Mouse (Mus musculus): Measurements from ENCODE around the gene Cacna1d. TPM values are rescaled to one million over a fixed set of nuclear protein-coding genes. Genes with fewer than 3 reads are reported as not detected.

Gene Cacna1d
- polyA plus RNA-seq, 1 experiment from 2014 or later = 2.7 TPM

- H3K9ac ChIP-seq = no peak overlapping the region
- H3K36me3 ChIP-seq (replicated peaks) = no peaks in the 10 kb centered on the region
- H3K4me3 ChIP-seq (replicated peaks) = no peak overlapping the region
- ATAC-seq (ENCODE audit: low FRiP score) = no peak
- 0 out of 2 replicates have a peak, but pooled peaks cover 7% of the 10 kb centered on the region for H3K27me3 ChIP-seq
- H3K27ac ChIP-seq = no peak overlapping the region
- H3K4me1 ChIP-seq = no peaks in the 10 kb centered on the region; the same call in 1 of the 2 replicates
- no peak overlapping the region for H3K4me2 ChIP-seq
- WGBS = 70% methylated on average over 7 of the region's 7 CpGs
- H3K9me3 ChIP-seq = no peaks in the 10 kb centered on the region
These were observed 33.8 kb downstream of the Cacna1d start for GRCm38 (mm10) chr14:30457436-30457835.

GRCm38 (mm10) chr14:30455801-30456595, 35.3 kb downstream of the Cacna1d start:
- H3K4me2 ChIP-seq = no peak overlapping the region
- whole genome bisulfite sequencing = 22% methylated on average over 12 of the region's 13 CpGs

GRCm38 (mm10) chr14:30439915-30440314, 51.3 kb downstream of the Cacna1d start:
- H3K27ac ChIP-seq = no peak overlapping the region
- WGBS = 82% methylated on average over 3 of the region's 3 CpGs
- H3K9me3 ChIP-seq = no peaks in the 10 kb centered on the region
- H3K9ac ChIP-seq = no peak overlapping the region
- no peaks in the 10 kb centered on the region for H3K27me3 ChIP-seq
- no peaks in the 10 kb centered on the region for H3K36me3 ChIP-seq (replicated peaks)
- no peaks in the 10 kb centered on the region for H3K4me1 ChIP-seq
- H3K4me2 ChIP-seq = no peak overlapping the region
- H3K4me3 ChIP-seq (replicated peaks) = no peak overlapping the region
- no peak for ATAC-seq (ENCODE audit: low FRiP score)

More at GRCm38 (mm10) chr14:30455801-30456595, 35.3 kb downstream of the Cacna1d start:
- Histone ChIP-seq H3K4me3 (replicated peaks) (no peak overlapping the region), H3K27ac (no peak overlapping the region), H3K9ac (no peak overlapping the region), H3K27me3 (0 out of 2 replicates have a peak, but pooled peaks cover 7% of the 10 kb centered on the region), H3K36me3 (replicated peaks) (no peaks in the 10 kb centered on the region), H3K9me3 (no peaks in the 10 kb centered on the region), H3K4me1 (no peaks in the 10 kb centered on the region; the same call in 1 of the 2 replicates)
- no peak for ATAC-seq (ENCODE audit: low FRiP score)

- no peaks in the 10 kb centered on the region for H3K4me1 ChIP-seq
- no peak overlapping the region for H3K27ac ChIP-seq
- no peak for ATAC-seq (ENCODE audit: low FRiP score)
- no peaks in the 10 kb centered on the region for H3K9me3 ChIP-seq
- no peak overlapping the region for H3K9ac ChIP-seq
- no peaks in the 10 kb centered on the region for H3K36me3 ChIP-seq (replicated peaks)
- no peak overlapping the region for H3K4me3 ChIP-seq (replicated peaks)
- no peaks in the 10 kb centered on the region for H3K27me3 ChIP-seq
- no peak overlapping the region for H3K4me2 ChIP-seq
- 87% methylated on average over 5 of the region's 5 CpGs for WGBS
These were observed 55.9 kb downstream of the Cacna1d start for GRCm38 (mm10) chr14:30435316-30435715.

- Histone ChIP-seq H3K9me3 (no peaks in the 10 kb centered on the region), H3K36me3 (replicated peaks) (no peaks in the 10 kb centered on the region), H3K4me2 (no peak overlapping the region), H3K4me3 (replicated peaks) (no peak overlapping the region), H3K9ac (no peak overlapping the region), H3K4me1 (peaks cover 8% of the 10 kb centered on the region; the same call in 1 of the 2 replicates), H3K27me3 (no peaks in the 10 kb centered on the region), H3K27ac (no peak overlapping the region)
- WGBS = 62% methylated on average over 5 of the region's 5 CpGs
- ATAC-seq (ENCODE audit: low FRiP score) = no peak
These were observed 60.8 kb downstream of the Cacna1d start for GRCm38 (mm10) chr14:30430446-30430845.

GRCm38 (mm10) chr14:30430026-30430425, 61.2 kb downstream of the Cacna1d start:
- no peaks in the 10 kb centered on the region for H3K9me3 ChIP-seq
- peaks cover 8% of the 10 kb centered on the region; the same call in 1 of the 2 replicates for H3K4me1 ChIP-seq
- H3K4me3 ChIP-seq (replicated peaks) = no peak overlapping the region
- no peaks in the 10 kb centered on the region for H3K36me3 ChIP-seq (replicated peaks)
- H3K4me2 ChIP-seq = no peak overlapping the region
- 90% methylated on average over 9 of the region's 9 CpGs for WGBS
- H3K27ac ChIP-seq = no peak overlapping the region
- ATAC-seq (ENCODE audit: low FRiP score) = no peak
- no peak overlapping the region for H3K9ac ChIP-seq
- no peaks in the 10 kb centered on the region for H3K27me3 ChIP-seq

- no peak overlapping the region for H3K27ac ChIP-seq
- H3K4me1 ChIP-seq = peaks cover 8% of the 10 kb centered on the region; the same call in 1 of the 2 replicates
- no peaks in the 10 kb centered on the region for H3K36me3 ChIP-seq (replicated peaks)
- no peaks in the 10 kb centered on the region for H3K27me3 ChIP-seq
- H3K4me2 ChIP-seq = no peak overlapping the region
- no peak overlapping the region for H3K4me3 ChIP-seq (replicated peaks)
- WGBS = 77% methylated on average over 9 of the region's 9 CpGs
- no peak for ATAC-seq (ENCODE audit: low FRiP score)
- no peak overlapping the region for H3K9ac ChIP-seq
- no peaks in the 10 kb centered on the region for H3K9me3 ChIP-seq
These were observed 61.6 kb downstream of the Cacna1d start for GRCm38 (mm10) chr14:30429606-30430005.

GRCm38 (mm10) chr14:30428757-30429156, 62.5 kb downstream of the Cacna1d start:
- H3K4me2 ChIP-seq = no peak overlapping the region
- ATAC-seq (ENCODE audit: low FRiP score) = no peak
- H3K36me3 ChIP-seq (replicated peaks) = no peaks in the 10 kb centered on the region
- no peak overlapping the region for H3K4me3 ChIP-seq (replicated peaks)
- H3K9me3 ChIP-seq = no peaks in the 10 kb centered on the region
- no peaks in the 10 kb centered on the region for H3K27me3 ChIP-seq
- peaks cover 8% of the 10 kb centered on the region; the same call in 1 of the 2 replicates for H3K4me1 ChIP-seq
- H3K9ac ChIP-seq = no peak overlapping the region
- no peak overlapping the region for H3K27ac ChIP-seq

GRCm38 (mm10) chr14:30425876-30426275, 65.4 kb downstream of the Cacna1d start:
- H3K27ac ChIP-seq = no peak overlapping the region
- H3K36me3 ChIP-seq (replicated peaks) = no peaks in the 10 kb centered on the region
- H3K9ac ChIP-seq = no peak overlapping the region
- H3K4me2 ChIP-seq = no peak overlapping the region
- WGBS = 22% methylated on average over 4 of the region's 4 CpGs
- 0 out of 2 replicates have a peak, but pooled peaks have one; percentile 11 for ATAC-seq (ENCODE audit: low FRiP score)
- no peaks in the 10 kb centered on the region for H3K9me3 ChIP-seq
- no peak overlapping the region for H3K4me3 ChIP-seq (replicated peaks)
- H3K27me3 ChIP-seq = no peaks in the 10 kb centered on the region
- peaks cover 8% of the 10 kb centered on the region; the same call in 1 of the 2 replicates for H3K4me1 ChIP-seq

- Histone ChIP-seq H3K27me3 (no peaks in the 10 kb centered on the region), H3K9ac (no peak overlapping the region), H3K4me3 (replicated peaks) (no peak overlapping the region), H3K9me3 (no peaks in the 10 kb centered on the region), H3K36me3 (replicated peaks) (no peaks in the 10 kb centered on the region), H3K27ac (no peak overlapping the region), H3K4me2 (no peak overlapping the region), H3K4me1 (peaks cover 8% of the 10 kb centered on the region; the same call in 1 of the 2 replicates)
- ATAC-seq (ENCODE audit: low FRiP score) = no peak
- 74% methylated on average over 6 of the region's 6 CpGs for WGBS
These were observed 66.1 kb downstream of the Cacna1d start for GRCm38 (mm10) chr14:30425175-30425574.

- Histone ChIP-seq H3K9me3 (no peaks in the 10 kb centered on the region), H3K4me2 (no peak overlapping the region), H3K4me3 (replicated peaks) (no peak overlapping the region), H3K27me3 (no peaks in the 10 kb centered on the region), H3K9ac (no peak overlapping the region), H3K4me1 (peaks cover 8% of the 10 kb centered on the region; the same call in 1 of the 2 replicates), H3K36me3 (replicated peaks) (no peaks in the 10 kb centered on the region), H3K27ac (no peak overlapping the region)
- 91% methylated on average over 4 of the region's 4 CpGs for WGBS
- no peak for ATAC-seq (ENCODE audit: low FRiP score)
These were observed 66.6 kb downstream of the Cacna1d start for GRCm38 (mm10) chr14:30424638-30425037.

GRCm38 (mm10) chr14:30422376-30423140, 68.7 kb downstream of the Cacna1d start:
- WGBS = 92% methylated on average over 7 of the region's 7 CpGs

More at GRCm38 (mm10) chr14:30422376-30423140, 68.7 kb downstream of the Cacna1d start:
- Histone ChIP-seq H3K9ac (no peak overlapping the region), H3K36me3 (replicated peaks) (no peaks in the 10 kb centered on the region), H3K4me1 (peaks cover 6% of the 10 kb centered on the region; the same call in 1 of the 2 replicates), H3K4me2 (no peak overlapping the region), H3K27me3 (no peaks in the 10 kb centered on the region), H3K4me3 (replicated peaks) (no peak overlapping the region), H3K27ac (no peak overlapping the region), H3K9me3 (no peaks in the 10 kb centered on the region)
- no peak for ATAC-seq (ENCODE audit: low FRiP score)
